Mouse (Mus musculus): ENCODE measurements around the gene Olfr61. TPM values are rescaled to one million over a fixed set of nuclear protein-coding genes. Genes with fewer than 3 reads are reported as not detected.
"Not testable (repeated sequence)": the region's sequence is repeated elsewhere in the genome, so short reads cannot be mapped to it uniquely, and the experiment has no call there.

The Olfr61 gene
- polyA plus RNA-seq, 1 experiment from 2014 or later: not detected

DNA sequence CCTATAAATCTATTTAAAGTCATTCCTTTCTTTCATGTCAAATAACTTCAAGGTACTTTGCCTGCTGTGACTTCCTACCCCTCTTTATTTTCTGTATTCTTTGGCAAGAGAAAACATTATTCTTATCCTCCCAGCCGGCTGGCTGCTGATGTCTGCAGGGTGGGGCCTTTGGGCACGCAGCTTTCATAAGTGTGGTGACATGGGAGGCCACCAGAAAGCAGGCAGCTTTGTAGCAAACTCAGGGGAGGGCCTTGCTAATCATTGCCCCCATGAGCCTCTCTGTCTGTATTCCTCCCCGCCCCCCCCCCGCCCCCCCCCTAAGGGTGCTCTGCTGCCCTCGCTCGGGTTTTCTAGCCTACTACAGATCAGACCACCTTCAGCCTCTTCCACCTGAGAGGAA lies 47.1 kb downstream of the Olfr61 start:
- Histone ChIP-seq H3K27ac (replicated peaks) (no peak overlapping the region), H3K27me3 (ENCODE audit: control insufficient read depth, insufficient read depth, low read length) (no peaks in the 10 kb centered on the region), H3K4me2 (replicated peaks; ENCODE audit: low read depth) (0 out of 2 replicates have a peak overlapping the region, but pooled peaks have one; percentile 5), H3K9me3 (ENCODE audit: control insufficient read depth, low read length) (no peaks in the 10 kb centered on the region), H3K4me3 (ENCODE audit: low read depth, low read length) (no peak overlapping the region), H3K36me3 (ENCODE audit: control insufficient read depth, insufficient read depth, low read length) (no peaks in the 10 kb centered on the region), H3K4me1 (replicated peaks; ENCODE audit: control insufficient read depth, insufficient read depth) (no peaks in the 10 kb centered on the region), H3K9ac (ENCODE audit: low read length) (no peak overlapping the region)
- ATAC-seq (ENCODE audit: low FRiP score, low TSS enrichment): peak; percentile 51; the same call in 1 of the 2 replicates
- peak; percentile 34 for DNase-seq (ENCODE audit: low spot score)
- TF ChIP-seq CTCF (IDR thresholded peaks at IDR 0.05; ENCODE audit: low read depth) (no peak), EP300 (optimal IDR thresholded peaks at IDR 0.05) (no peak)
- WGBS: 0% methylated on average over 5 of the region's 6 CpGs

DNA sequence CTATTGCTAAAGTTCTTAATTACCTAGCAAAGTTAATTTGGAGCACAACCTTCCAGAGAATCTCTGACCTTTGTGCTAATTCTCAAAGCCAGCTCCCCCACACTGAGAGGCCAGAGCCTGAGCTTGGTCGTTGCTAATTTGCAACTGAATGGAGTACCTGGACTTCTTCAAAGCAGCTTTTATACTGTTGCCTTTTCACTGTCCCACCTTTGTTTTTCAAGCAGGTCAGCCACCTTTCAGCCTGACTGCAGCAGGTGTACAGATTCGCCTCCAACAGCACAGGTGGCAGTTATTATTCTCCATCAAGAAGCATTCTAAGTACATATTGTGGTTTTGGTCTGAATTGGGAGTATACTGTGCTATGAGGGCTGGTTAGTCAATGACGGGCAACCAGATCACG lies 50.8 kb downstream of the Olfr61 start:
- H3K4me1 ChIP-seq (replicated peaks; ENCODE audit: control insufficient read depth, insufficient read depth); H3K4me3 ChIP-seq (ENCODE audit: low read depth, low read length); H3K36me3 ChIP-seq (ENCODE audit: control insufficient read depth, insufficient read depth, low read length); H3K27ac ChIP-seq (replicated peaks); H3K27me3 ChIP-seq (ENCODE audit: control insufficient read depth, insufficient read depth, low read length); ATAC-seq (ENCODE audit: low FRiP score, low TSS enrichment); H3K9ac ChIP-seq (ENCODE audit: low read length); H3K9me3 ChIP-seq (ENCODE audit: control insufficient read depth, low read length); H3K4me2 ChIP-seq (replicated peaks; ENCODE audit: low read depth); DNase-seq (ENCODE audit: low spot score): not testable (repeated sequence)
- 68% methylated on average over 4 of the region's 4 CpGs for WGBS

DNA sequence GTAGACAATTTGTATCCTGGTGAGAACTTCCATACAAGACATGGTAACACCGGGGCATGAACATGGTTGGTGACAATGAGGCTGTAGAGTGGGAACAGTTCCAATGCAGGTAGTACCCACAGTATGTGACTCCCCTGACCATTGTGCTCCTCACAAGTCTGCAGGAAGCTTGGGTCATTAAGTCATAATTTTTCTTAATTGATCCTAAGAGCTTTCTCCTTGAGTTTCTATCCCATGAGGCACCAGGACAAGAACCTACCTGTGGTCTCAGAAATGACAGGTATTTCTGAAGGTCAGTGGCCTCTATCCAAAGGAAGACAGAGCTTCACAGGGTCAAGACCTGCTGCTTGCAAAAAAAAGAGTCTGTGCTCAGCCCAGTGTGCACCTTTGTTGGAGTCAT lies 52.9 kb downstream of the Olfr61 start, which contains the start of gene Olfr45:
Olfr45 (plus strand) TSS at position 301 of the 400 bp plus-strand sequence.
- H3K4me1 ChIP-seq (replicated peaks; ENCODE audit: control insufficient read depth, insufficient read depth): no peaks in the 10 kb centered on the region
- no peak within 1 kb of the TSS for H3K4me3 ChIP-seq (ENCODE audit: low read depth, low read length)
- ATAC-seq (ENCODE audit: low FRiP score, low TSS enrichment) (no peak), DNase-seq (ENCODE audit: low spot score) (no peak)
- H3K27me3 ChIP-seq (ENCODE audit: control insufficient read depth, insufficient read depth, low read length): no peaks in the 10 kb centered on the region
- no peak within 1 kb of the TSS for H3K9ac ChIP-seq (ENCODE audit: low read length)
- H3K36me3 ChIP-seq (ENCODE audit: control insufficient read depth, insufficient read depth, low read length): no peaks in the 10 kb centered on the region
- H3K9me3 ChIP-seq (ENCODE audit: control insufficient read depth, low read length): no peaks in the 10 kb centered on the region
- TF ChIP-seq CTCF (IDR thresholded peaks at IDR 0.05; ENCODE audit: low read depth) (no peak), EP300 (optimal IDR thresholded peaks at IDR 0.05) (no peak)
- H3K27ac ChIP-seq (replicated peaks): no peak within 1 kb of the TSS
- no peak within 1 kb of the TSS for H3K4me2 ChIP-seq (replicated peaks; ENCODE audit: low read depth)
- WGBS: 89% methylated on average over 1 of the region's 1 CpGs

Other genes starting within 250 kb of the Olfr61 start
- gene Olfr531, start 226.1 kb upstream of the Olfr61 start, polyA plus RNA-seq (2015; fragmentation: Nextera tagmentation; extraction: Ambion mirVana): 0.04 TPM in 1 of 2 replicates, not detected in the other
- gene Olfr532, start 207.3 kb upstream of the Olfr61 start, polyA plus RNA-seq (2015; fragmentation: Nextera tagmentation; extraction: Ambion mirVana): 0.07 TPM in 1 of 2 replicates, not detected in the other
- gene Olfr533, start 165.6 kb upstream of the Olfr61 start, polyA plus RNA-seq (2015; fragmentation: Nextera tagmentation; extraction: Ambion mirVana): not detected in 2 replicates
- not detected in 2 replicates for gene Olfr535, start 144.8 kb upstream of the Olfr61 start, polyA plus RNA-seq (2015; fragmentation: Nextera tagmentation; extraction: Ambion mirVana)
- not detected in 2 replicates for gene Olfr536, start 121.6 kb upstream of the Olfr61 start, polyA plus RNA-seq (2015; fragmentation: Nextera tagmentation; extraction: Ambion mirVana)
- gene Olfr538, start 61.1 kb upstream of the Olfr61 start, polyA plus RNA-seq (2015; fragmentation: Nextera tagmentation; extraction: Ambion mirVana): not detected in 2 replicates
- gene Olfr46, start 27.7 kb upstream of the Olfr61 start, polyA plus RNA-seq (2015; fragmentation: Nextera tagmentation; extraction: Ambion mirVana): 0.02 TPM in 1 of 2 replicates, not detected in the other
- not detected in 2 replicates for gene Olfr53, start 17.5 kb downstream of the Olfr61 start, polyA plus RNA-seq (2015; fragmentation: Nextera tagmentation; extraction: Ambion mirVana)
- gene Olfr539, start 31.0 kb downstream of the Olfr61 start, polyA plus RNA-seq (2015; fragmentation: Nextera tagmentation; extraction: Ambion mirVana): 0.01 TPM in 1 of 2 replicates, not detected in the other
- gene Olfr45, start 53.0 kb downstream of the Olfr61 start, polyA plus RNA-seq (2015; fragmentation: Nextera tagmentation; extraction: Ambion mirVana): not detected in 2 replicates
- gene Olfr541, start 68.3 kb downstream of the Olfr61 start, polyA plus RNA-seq (2015; fragmentation: Nextera tagmentation; extraction: Ambion mirVana): not detected in 2 replicates
- gene Cyp2e1, start 134.8 kb downstream of the Olfr61 start, polyA plus RNA-seq (2015; fragmentation: Nextera tagmentation; extraction: Ambion mirVana): 0.52 and 0.85 TPM in 2 replicates
- gene Syce1, start 158.9 kb downstream of the Olfr61 start, polyA plus RNA-seq (2015; fragmentation: Nextera tagmentation; extraction: Ambion mirVana): 0.11 and 0.16 TPM in 2 replicates
- 0.59 and 0.65 TPM in 2 replicates for gene Zfp941, start 193.2 kb downstream of the Olfr61 start, polyA plus RNA-seq (2015; fragmentation: Nextera tagmentation; extraction: Ambion mirVana)
- 21.9 and 22.7 TPM in 2 replicates for gene Urah, start 206.0 kb downstream of the Olfr61 start, polyA plus RNA-seq (2015; fragmentation: Nextera tagmentation; extraction: Ambion mirVana)
- not detected in 2 replicates for gene Scgb1c1, start 216.6 kb downstream of the Olfr61 start, polyA plus RNA-seq (2015; fragmentation: Nextera tagmentation; extraction: Ambion mirVana)
- not detected in 2 replicates for gene Odf3, start 218.8 kb downstream of the Olfr61 start, polyA plus RNA-seq (2015; fragmentation: Nextera tagmentation; extraction: Ambion mirVana)
- not detected in 2 replicates for gene Gm45785, start 227.4 kb downstream of the Olfr61 start, polyA plus RNA-seq (2015; fragmentation: Nextera tagmentation; extraction: Ambion mirVana)
- gene Ric8a, start 228.0 kb downstream of the Olfr61 start, polyA plus RNA-seq (2015; fragmentation: Nextera tagmentation; extraction: Ambion mirVana): 49.0 and 49.1 TPM in 2 replicates
- 44.5 and 49.0 TPM in 2 replicates for gene Bet1l, start 228.6 kb downstream of the Olfr61 start, polyA plus RNA-seq (2015; fragmentation: Nextera tagmentation; extraction: Ambion mirVana)